Mouse (Mus musculus) left cerebral cortex, adult 18-20 months (tissue): ENCODE results near the gene Hmga2. TPM values are rescaled to one million over a fixed set of nuclear protein-coding genes. Genes with fewer than 3 reads are reported as not detected.

Experiments used
- DNase-seq, 2 experiments: peaks; one replicate each; pipeline ENCODE4 v3.0.0; 2021 to 2022; ENCODE audit warnings: low spot score in 2 of 2, mixed read lengths in 1 of 2
- total RNA-seq, 2 experiments: library from RNA; stranded (reverse); gene quantifications; 2 replicates each; pipeline ENCODE4 v1.2.3; 2021

Gene Hmga2
- total RNA-seq, 2 experiments from 2014 or later, result 0.09 to 0.16 TPM

GRCm38 (mm10) chr10:120473218-120473617, 3.1 kb downstream of the Hmga2 start:
- no peak for DNase-seq

- DNase-seq, result no peak
Measured at GRCm38 (mm10) chr10:120472606-120473005, 3.7 kb downstream of the Hmga2 start.

GRCm38 (mm10) chr10:120465121-120465520, 11.1 kb downstream of the Hmga2 start:
- no peak for DNase-seq

GRCm38 (mm10) chr10:120461769-120462168, 14.5 kb downstream of the Hmga2 start:
- no peak for DNase-seq

GRCm38 (mm10) chr10:120461301-120461700, 15.0 kb downstream of the Hmga2 start:
- DNase-seq, result no peak

GRCm38 (mm10) chr10:120458866-120459265, 17.4 kb downstream of the Hmga2 start:
- DNase-seq, result no peak

GRCm38 (mm10) chr10:120449661-120450284, 26.5 kb downstream of the Hmga2 start:
- no peak for DNase-seq

- no peak for DNase-seq
Measured at GRCm38 (mm10) chr10:120446799-120447198, 29.5 kb downstream of the Hmga2 start.

- DNase-seq, result no peak
Measured at GRCm38 (mm10) chr10:120446206-120446605, 30.1 kb downstream of the Hmga2 start.

GRCm38 (mm10) chr10:120444463-120445070, 31.7 kb downstream of the Hmga2 start:
- DNase-seq, result no peak

GRCm38 (mm10) chr10:120443757-120444311, 32.4 kb downstream of the Hmga2 start:
- no peak for DNase-seq

- DNase-seq, result no peak
Measured at GRCm38 (mm10) chr10:120441254-120441653, 35.0 kb downstream of the Hmga2 start.

GRCm38 (mm10) chr10:120434433-120434832, 41.8 kb downstream of the Hmga2 start:
- no peak for DNase-seq

- no peak for DNase-seq
Measured at GRCm38 (mm10) chr10:120433463-120433815, 42.8 kb downstream of the Hmga2 start.

GRCm38 (mm10) chr10:120432731-120433462, 43.4 kb downstream of the Hmga2 start:
- DNase-seq, result no peak

GRCm38 (mm10) chr10:120432081-120432480, 44.2 kb downstream of the Hmga2 start:
- DNase-seq, result no peak

- DNase-seq, result no peak
Measured at GRCm38 (mm10) chr10:120431435-120431834, 44.8 kb downstream of the Hmga2 start.

- no peak for DNase-seq
Measured at GRCm38 (mm10) chr10:120430422-120430821, 45.8 kb downstream of the Hmga2 start.

- DNase-seq, result no peak
Measured at GRCm38 (mm10) chr10:120429758-120430259, 46.5 kb downstream of the Hmga2 start.

GRCm38 (mm10) chr10:120429199-120429551, 47.1 kb downstream of the Hmga2 start:
- no peak for DNase-seq

GRCm38 (mm10) chr10:120428430-120429198, 47.7 kb downstream of the Hmga2 start:
- DNase-seq, result peak; percentile 5 to 8
